13 mouse cellular contexts compared by ENCODE assay signal in the genomic region with DNA sequence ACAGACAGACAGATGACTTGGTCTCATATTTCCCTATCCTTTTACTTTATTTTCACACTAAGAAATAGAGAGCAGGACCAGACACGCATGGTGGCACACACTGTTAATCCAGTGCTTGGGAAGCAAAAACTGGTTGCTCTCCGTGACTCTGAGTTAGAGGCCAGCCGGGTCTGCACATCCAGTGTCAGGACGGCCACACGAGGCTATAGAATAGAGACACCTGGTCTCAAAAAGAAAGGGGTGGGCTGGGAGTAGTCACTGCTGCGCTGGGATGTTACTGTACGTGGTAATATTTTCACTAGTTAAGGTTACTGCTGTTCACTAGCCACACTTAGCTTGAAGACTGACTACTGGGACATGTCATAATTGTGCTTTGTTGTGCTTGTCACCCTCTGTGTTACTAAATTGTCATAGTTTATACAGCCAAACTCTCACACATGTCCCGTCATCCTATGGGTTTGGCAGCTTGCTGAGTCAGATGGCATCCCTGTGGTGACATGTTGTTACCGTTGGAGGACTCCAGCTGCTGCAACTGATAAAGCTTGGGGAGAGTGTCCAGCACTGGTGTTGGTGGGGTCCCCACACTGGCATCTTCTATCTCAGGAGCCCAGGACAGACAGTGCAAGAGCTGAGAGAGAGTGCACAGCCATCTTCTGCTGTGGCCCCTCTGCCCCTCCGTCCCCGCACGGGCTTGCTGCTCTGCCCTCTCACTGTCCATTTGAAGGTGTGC. TPM values are rescaled to one million over a fixed set of nuclear protein-coding genes. Genes with fewer than 3 reads are reported as not detected.
A peak's percentile ranks its signal among the peaks of the same experiment; 100 is the strongest.
DNase-seq lines count a peak whose midpoint lies in the region; ATAC-seq and TF ChIP-seq lines count a peak whose summit lies in the region.
"Had no signal": no experiment of that assay in that cellular context is flagged by ENCODE, and none has a peak within 500 bp of the region (broad histone marks: within the 10 kb centered on the region; RNA-seq: fewer than 3 reads in every experiment).

No protein-coding gene starts in this region.

- 0 out of 2 replicates have a peak, but pooled peaks have one; percentile 39 for ATAC-seq in heart, embryonic 14.5 days (ENCODE audit: insufficient number of reproducible peaks, insufficient read depth, low FRiP score, low read depth)
- ATAC-seq in intestine, embryonic 16.5 days, result peak; percentile 88
- ATAC-seq: midbrain, embryonic 13.5 days had no signal

- no peak overlapping the region; a peak in 1 of 4 replicates for H3K27ac ChIP-seq in heart, embryonic 14.5 days (replicated peaks in 1 of 2; ENCODE audit: control insufficient read depth in 1 of 2, insufficient read depth in 1 of 2, low read depth in 2 of 2, low read length in 2 of 2)
- peak overlapping the region; percentile 84 for H3K27ac ChIP-seq in MEL (ENCODE audit: control insufficient read depth, low read depth, low read length)
- H3K27ac ChIP-seq in intestine, embryonic 16.5 days (ENCODE audit: low read length), result no peak overlapping the region
- H3K27ac ChIP-seq: midbrain, embryonic 13.5 days had no signal

- no peak for TF ChIP-seq CTCF in MEL (IDR thresholded peaks at IDR 0.05 in 2 of 3, conservative IDR thresholded peaks at IDR 0.05 in 1 of 3; ENCODE audit: control insufficient read depth in 1 of 3, insufficient read depth in 1 of 3, low read depth in 2 of 3, low read length in 3 of 3, poor library complexity in 1 of 3, severe bottlenecking in 1 of 3)

- no peaks in the 10 kb centered on the region for H3K27me3 ChIP-seq in heart, embryonic 14.5 days (ENCODE audit: control insufficient read depth, insufficient read depth, low read length)
- no peaks in the 10 kb centered on the region for H3K27me3 ChIP-seq in MEL (ENCODE audit: control insufficient read depth in 1 of 2, insufficient read depth in 2 of 2, low read length in 2 of 2)
- H3K27me3 ChIP-seq in intestine, embryonic 16.5 days (replicated peaks; ENCODE audit: control insufficient read depth, insufficient read depth, low read length), result no peaks in the 10 kb centered on the region
- H3K27me3 ChIP-seq: CH12.LX; midbrain, embryonic 13.5 days had no signal

- no peak for TF ChIP-seq RAD21 in MEL (IDR thresholded peaks at IDR 0.05; ENCODE audit: low read depth, low read length)

- H3K9ac ChIP-seq in heart, embryonic 14.5 days (ENCODE audit: low read length), result no peak overlapping the region
- peak overlapping the region; percentile 11; the same call in 1 of the 2 replicates for H3K9ac ChIP-seq in MEL (ENCODE audit: control insufficient read depth, low read depth, low read length, poor library complexity, severe bottlenecking)
- H3K9ac ChIP-seq in intestine, embryonic 16.5 days (ENCODE audit: low read depth, low read length), result no peak overlapping the region
- H3K9ac ChIP-seq: midbrain, embryonic 13.5 days had no signal

- TF ChIP-seq POLR2A in MEL (IDR thresholded peaks at IDR 0.05; ENCODE audit: control insufficient read depth in 1 of 2, insufficient read depth in 1 of 2, low read depth in 1 of 2, low read length in 2 of 2, poor library complexity in 1 of 2), result no peak

- H3K9me3 ChIP-seq in heart, embryonic 14.5 days (ENCODE audit: control insufficient read depth, low read length), result no peaks in the 10 kb centered on the region
- H3K9me3 ChIP-seq in MEL (replicated peaks; ENCODE audit: insufficient read depth, low read length), result no peaks in the 10 kb centered on the region
- H3K9me3 ChIP-seq in intestine, embryonic 16.5 days (ENCODE audit: control insufficient read depth, low read length), result no peaks in the 10 kb centered on the region
- H3K9me3 ChIP-seq: midbrain, embryonic 13.5 days had no signal

- TF ChIP-seq EP300 in MEL (IDR thresholded peaks at IDR 0.05; ENCODE audit: low read depth in 1 of 2, low read length in 2 of 2), result peak; percentile 82 to 98

- peaks cover 2 to 9% of the 10 kb centered on the region in 2 experiments; a peak in 2 of 4 replicates for H3K4me1 ChIP-seq in heart, embryonic 14.5 days (ENCODE audit: control insufficient read depth in 2 of 2, insufficient read depth in 2 of 2, low read length in 2 of 2)
- peaks cover 22 to 42% of the 10 kb centered on the region in 2 experiments for H3K4me1 ChIP-seq in MEL (ENCODE audit: control insufficient read depth in 1 of 2, insufficient read depth in 2 of 2, low read length in 2 of 2)
- H3K4me1 ChIP-seq in intestine, embryonic 16.5 days (ENCODE audit: control insufficient read depth, insufficient read depth, low read length), result no peaks in the 10 kb centered on the region
- H3K4me1 ChIP-seq: midbrain, embryonic 13.5 days had no signal

- H3K36me3 ChIP-seq in heart, embryonic 14.5 days (ENCODE audit: control insufficient read depth, insufficient read depth, low read length), result peaks cover 63% of the 10 kb centered on the region
- peaks cover 33 to 43% of the 10 kb centered on the region in 2 experiments for H3K36me3 ChIP-seq in MEL (ENCODE audit: control insufficient read depth in 1 of 2, insufficient read depth in 2 of 2, low read length in 2 of 2)
- H3K36me3 ChIP-seq in intestine, embryonic 16.5 days (ENCODE audit: control insufficient read depth, insufficient read depth, low read length), result peaks cover 10% of the 10 kb centered on the region; the same call in 1 of the 2 replicates

- no peaks in the 10 kb centered on the region for H3K79me2 ChIP-seq in MEL (ENCODE audit: control insufficient read depth, insufficient read depth, low read length, poor library complexity)

- no peak overlapping the region for H3K4me2 ChIP-seq in heart, embryonic 14.5 days (ENCODE audit: low read length)
- H3K4me2 ChIP-seq in intestine, embryonic 16.5 days (ENCODE audit: low read depth, low read length), result no peak overlapping the region
- H3K4me2 ChIP-seq: midbrain, embryonic 13.5 days had no signal

- no peak for DNase-seq in heart, postnatal 36 days
- peak; percentile 84 for DNase-seq in MEL (ENCODE audit: low read depth, low spot score)
- peak; percentile 70 to 84 for DNase-seq in spleen, postnatal 10 days (ENCODE audit: low spot score in 2 of 2)
- no peak for DNase-seq in adrenal gland, adult 8-10 months
- no peak for DNase-seq in gastrocnemius, postnatal 36 days
- DNase-seq in lung, postnatal 4 days, result no peak
- DNase-seq: cerebellum, adult 11-12 months; heart, postnatal 4 days; left cerebral cortex, postnatal 4 days had no signal

- intact Hi-C loops in heart, postnatal 36 days (cut with DNase I), result no loop called here
- intact Hi-C loops in gastrocnemius, postnatal 36 days (cut with DNase I), result no loop called here

- whole genome bisulfite sequencing in heart, embryonic 14.5 days, result 72% methylated on average over 12 of the region's 12 CpGs
- 86% methylated on average over 12 of the region's 12 CpGs for WGBS in intestine, embryonic 16.5 days

- no peak overlapping the region for H3K4me3 ChIP-seq in heart, embryonic 14.5 days (ENCODE audit: control insufficient read depth in 1 of 2, insufficient read depth in 1 of 2, low read depth in 1 of 2, low read length in 2 of 2)
- H3K4me3 ChIP-seq in MEL (ENCODE audit: control insufficient read depth in 1 of 2, insufficient read depth in 1 of 2, low read depth in 2 of 2, low read length in 2 of 2), result no peak overlapping the region
- H3K4me3 ChIP-seq in intestine, embryonic 16.5 days (ENCODE audit: low read length), result no peak overlapping the region
- H3K4me3 ChIP-seq: midbrain, embryonic 13.5 days had no signal

TF ChIP-seq in MEL, 35 proteins besides CTCF, POLR2A, EP300 and RAD21:
- TF ChIP-seq ZNF384 (IDR thresholded peaks at IDR 0.05; ENCODE audit: low read depth, low read length) (no peak), GATA1 (IDR thresholded peaks at IDR 0.05; ENCODE audit: low read depth, low read length) (peak; percentile 83), SIN3A (IDR thresholded peaks at IDR 0.05; ENCODE audit: low read length) (peak; percentile 74), GABPA (IDR thresholded peaks at IDR 0.05; ENCODE audit: low read depth, low read length) (peak; percentile 76; the same call in 1 of the 2 replicates), MYB (IDR thresholded peaks at IDR 0.05; ENCODE audit: low read depth, low read length) (peak; percentile 88), BHLHE40 (IDR thresholded peaks at IDR 0.05; ENCODE audit: borderline replicate concordance, low read depth, low read length) (no peak), TCF12 (IDR thresholded peaks at IDR 0.05; ENCODE audit: low read depth, low read length) (peak; percentile 90), ETS1 (IDR thresholded peaks at IDR 0.05; ENCODE audit: low read depth, low read length) (peak; percentile 97), MAFK (IDR thresholded peaks at IDR 0.05; ENCODE audit: borderline replicate concordance, low read depth, low read length) (0 out of 2 replicates have a peak, but pooled peaks have one; percentile 53), ELF1 (IDR thresholded peaks at IDR 0.05; ENCODE audit: low read depth, low read length) (no peak), JUND (IDR thresholded peaks at IDR 0.05; ENCODE audit: low read depth, low read length) (0 out of 2 replicates have a peak, but pooled peaks have one; percentile 37), MYC (IDR thresholded peaks at IDR 0.05; ENCODE audit: low read depth, low read length) (peak; percentile 52; the same call in 1 of the 2 replicates), TAL1 (IDR thresholded peaks at IDR 0.05; ENCODE audit: low read length) (peak; percentile 95)

RNA-seq across cellular contexts. Expression of a gene that starts 53.0 kb away (rescaled TPM):
- polyA plus RNA-seq in heart, embryonic 14.5 days (2014; fragmentation: Nextera tagmentation; extraction: Ambion mirVana), result 15.2 and 15.5 TPM in 2 replicates
- total RNA-seq in heart, postnatal 36 days (2021), result 1 to 10 TPM; 7.0 to 7.4 TPM
- 22.4 and 24.4 TPM in 2 replicates for total RNA-seq in MEL (2012; rRNA removed)
- polyA plus RNA-seq in MEL (2012; ENCODE audit: insufficient read depth in 1 of 2, insufficient read length in 2 of 2, low read depth in 1 of 2, low replicate concordance in 2 of 2, missing spikeins in 1 of 2), result 10 to 100 TPM in 1 of 2 experiments, not detected in 1; 32.1 TPM
- 19.2 and 22.7 TPM in 2 replicates for polyA plus RNA-seq in intestine, embryonic 16.5 days (2015; fragmentation: Nextera tagmentation; extraction: Ambion mirVana)
- total RNA-seq in adrenal gland, adult 8-10 months (2022), result 10 to 100 TPM; 43.3 to 68.5 (median 55.2) TPM
- 1 to 10 TPM; 2.6 to 3.5 TPM for total RNA-seq in gastrocnemius, postnatal 36 days (2021)

Comparison
In these comparisons a context has a peak if more than half of its experiments do, and no peak if none do; other contexts are left out.
1. DNase-seq: peak in MEL (single experiment) and spleen, postnatal 10 days (2 of 2); none in heart, postnatal 36 days (0 of 2), adrenal gland, adult 8-10 months (single experiment), gastrocnemius, postnatal 36 days (0 of 2) and lung, postnatal 4 days (0 of 2).